In the genomic region with DNA sequence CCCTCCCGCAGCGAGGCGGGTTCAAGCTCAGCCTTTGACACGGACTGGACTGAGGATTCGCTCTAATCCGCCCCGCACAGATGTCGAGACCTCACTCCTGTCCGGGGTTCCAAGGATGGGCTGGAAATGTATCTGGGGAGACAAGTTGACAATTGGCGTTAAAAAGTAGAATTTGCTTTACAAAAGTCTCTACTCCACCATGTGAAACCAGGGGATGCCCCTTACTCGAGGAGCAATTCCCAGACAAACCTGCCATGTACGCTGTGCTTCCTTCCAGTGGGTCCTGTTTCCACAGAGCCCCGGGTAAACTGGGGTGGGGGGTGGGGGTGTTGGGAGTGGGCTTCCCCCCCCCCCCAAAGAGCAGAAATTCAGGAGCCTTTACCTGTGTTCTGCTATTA, we compare ENCODE assay signal across 9 mouse cellular contexts. TPM values are rescaled to one million over a fixed set of nuclear protein-coding genes. Genes with fewer than 3 reads are reported as not detected.
DNase-seq lines count a peak whose midpoint lies in the region; ATAC-seq and TF ChIP-seq lines count a peak whose summit lies in the region.
"Had no signal": no experiment of that assay in that cellular context is flagged by ENCODE, and none has a peak within 500 bp of the region (broad histone marks: within the 10 kb centered on the region; RNA-seq: fewer than 3 reads in every experiment).

No protein-coding gene starts in this region.

- H3K4me2 ChIP-seq in forebrain, embryonic 12.5 days: peak overlapping the region; percentile 86

- no peak for TF ChIP-seq CTCF in left cerebral cortex, adult 2 months (IDR thresholded peaks at IDR 0.05)
- no peak for TF ChIP-seq CTCF in olfactory bulb, adult 2 months (IDR thresholded peaks at IDR 0.05; ENCODE audit: insufficient read depth, low read depth, low read length)

- 0% methylated on average over 13 of the region's 13 CpGs for WGBS in forebrain, embryonic 12.5 days
- under 1% methylated on average over 13 of the region's 13 CpGs for WGBS in limb, embryonic 10.5 days
- 2% methylated on average over 13 of the region's 13 CpGs for WGBS in olfactory bulb, adult 2 months

- no peak for ATAC-seq in forebrain, embryonic 12.5 days (ENCODE audit: low FRiP score)

- H3K9me3 ChIP-seq in forebrain, embryonic 12.5 days: peaks cover 5% of the 10 kb centered on the region; the same call in 1 of the 2 replicates
- no peaks in the 10 kb centered on the region; the same call in 1 of the 2 replicates for H3K9me3 ChIP-seq in limb, embryonic 10.5 days (replicated peaks)

- H3K36me3 ChIP-seq in forebrain, embryonic 12.5 days (replicated peaks): no peaks in the 10 kb centered on the region
- peaks cover 16% of the 10 kb centered on the region; the same call in 1 of the 2 replicates for H3K36me3 ChIP-seq in limb, embryonic 10.5 days

- no peak for TF ChIP-seq POLR2A in olfactory bulb, adult 2 months (IDR thresholded peaks at IDR 0.05; ENCODE audit: insufficient read depth, low read depth, low read length)

- DNase-seq in left cerebral cortex, adult 2 months (ENCODE audit: extremely low spot score in 1 of 2, low spot score in 2 of 2): no peak
- no peak for DNase-seq in left cerebral cortex, postnatal 10 days (ENCODE audit: extremely low spot score in 1 of 2, low spot score in 2 of 2)
- DNase-seq in limb, embryonic 10.5 days (ENCODE audit: low spot score): no peak
- no peak for DNase-seq in left cerebral cortex, adult 11 months (ENCODE audit: low spot score)
- no peak for DNase-seq in urinary bladder, adult 18-20 months (ENCODE audit: low spot score in 2 of 2)
- DNase-seq in layer of hippocampus, postnatal 36 days: no peak
- DNase-seq: left cerebral cortex, postnatal 4 days had no signal

- intact Hi-C loops in left cerebral cortex, adult 2 months (cut with DNase I): loop anchor here (5.0 to 10.0 kb wide), 3 partner anchors 125 to 1262 kb away; no protein-coding TSS in a partner anchor
- intact Hi-C loops in left cerebral cortex, postnatal 10 days (cut with DNase I): no loop called here

- no peak overlapping the region for H3K27ac ChIP-seq in left cerebral cortex, adult 2 months
- no peak overlapping the region for H3K27ac ChIP-seq in forebrain, embryonic 12.5 days
- H3K27ac ChIP-seq in limb, embryonic 10.5 days: peak overlapping the region; percentile 94
- H3K27ac ChIP-seq in olfactory bulb, adult 2 months (ENCODE audit: insufficient read depth, low read depth, low read length): no peak overlapping the region

- peak overlapping the region; percentile 65 for H3K9ac ChIP-seq in forebrain, embryonic 12.5 days

- H3K4me1 ChIP-seq in forebrain, embryonic 12.5 days: peaks cover 32% of the 10 kb centered on the region
- H3K4me1 ChIP-seq in limb, embryonic 10.5 days: peaks cover 53% of the 10 kb centered on the region
- peaks cover 23% of the 10 kb centered on the region for H3K4me1 ChIP-seq in olfactory bulb, adult 2 months (ENCODE audit: control insufficient read depth, insufficient read depth, low read length)

- peaks cover 59% of the 10 kb centered on the region for H3K27me3 ChIP-seq in forebrain, embryonic 12.5 days
- H3K27me3 ChIP-seq in limb, embryonic 10.5 days (ENCODE audit: low read depth, poor library complexity, severe bottlenecking): no peaks in the 10 kb centered on the region

- peak overlapping the region; percentile 40 for H3K4me3 ChIP-seq in left cerebral cortex, adult 2 months
- peak overlapping the region; percentile 68 for H3K4me3 ChIP-seq in forebrain, embryonic 12.5 days (replicated peaks)
- peak overlapping the region; percentile 90 for H3K4me3 ChIP-seq in limb, embryonic 10.5 days
- peak overlapping the region; percentile 42; the same call in 1 of the 2 replicates for H3K4me3 ChIP-seq in olfactory bulb, adult 2 months (ENCODE audit: insufficient read depth, low read depth, low read length)

RNA-seq across cellular contexts. Expression of gene Tmem132c, which starts 1.2 kb away (rescaled TPM):
- total RNA-seq in left cerebral cortex, adult 2 months (2021): 1 to 10 TPM; 6.2 to 9.5 TPM
- total RNA-seq in left cerebral cortex, postnatal 10 days (2021): 1 to 10 TPM; 7.8 to 7.9 TPM
- 15.5 and 20.9 TPM in 2 replicates for polyA plus RNA-seq in forebrain, embryonic 12.5 days (2016; fragmentation: Nextera tagmentation; extraction: Ambion mirVana)
- polyA plus RNA-seq in limb, embryonic 10.5 days (2016; fragmentation: Nextera tagmentation; extraction: Ambion mirVana): 40.4 and 44.7 TPM in 2 replicates
- polyA plus RNA-seq in olfactory bulb, adult 2 months (2012; ENCODE audit: insufficient read depth, insufficient read length, low replicate concordance, missing spikeins): not detected in 2 replicates
- 1 to 10 TPM; 3.7 to 3.8 TPM for total RNA-seq in layer of hippocampus, postnatal 36 days (2021)

Comparison
In these comparisons a context has a peak if more than half of its experiments do, and no peak if none do; other contexts are left out.
1. H3K4me3 ChIP-seq: peak in every context shown above with its lines; median percentile 90 in limb, embryonic 10.5 days; 68 in forebrain, embryonic 12.5 days; 42 in olfactory bulb, adult 2 months; 40 in left cerebral cortex, adult 2 months.